Mouse (Mus musculus) MEL (cell line): ENCODE results near the gene Mef2d. TPM values are rescaled to one million over a fixed set of nuclear protein-coding genes. Genes with fewer than 3 reads are reported as not detected.

ENCODE experiments used
- DNase-seq: peaks from one replicate; pipeline ENCODE4 v3.0.0; 2011; ENCODE audit warnings: low read depth, low spot score
- H3K27ac ChIP-seq: 2 replicates; pipeline ENCODE4 v1.5.1; 2012; ENCODE audit warnings: low read depth, mild to moderate bottlenecking, control low read depth, low read length, moderate library complexity; ENCODE audit not compliant: control insufficient read depth
- H3K27me3 ChIP-seq, 2 experiments: fragments of 150-350 bp in 1 of 2; sonication (generic) in 1 of 2; 2 replicates each; pipeline ENCODE4 v1.6.1; 2012; ENCODE audit warnings: low read length in 2 of 2, mild to moderate bottlenecking in 2 of 2, improper control_type of control experiment in 1 of 2, moderate library complexity in 1 of 2; ENCODE audit not compliant: insufficient read depth in 2 of 2, control insufficient read depth in 1 of 2
- H3K36me3 ChIP-seq, 2 experiments: 2 replicates each; pipeline ENCODE4 v1.6.1; 2012 to 2014; ENCODE audit warnings: low read length in 2 of 2, improper control_type of control experiment in 1 of 2, inconsistent platforms in 1 of 2, mild to moderate bottlenecking in 1 of 2; ENCODE audit not compliant: insufficient read depth in 2 of 2, control insufficient read depth in 1 of 2
- H3K4me1 ChIP-seq, 2 experiments: fragments of 150-350 bp in 1 of 2; sonication (generic) in 1 of 2; 2 replicates each; pipeline ENCODE4 v1.6.1; 2012; ENCODE audit warnings: low read length in 2 of 2, improper control_type of control experiment in 1 of 2, mild to moderate bottlenecking in 1 of 2; ENCODE audit not compliant: insufficient read depth in 2 of 2, control insufficient read depth in 1 of 2
- H3K4me3 ChIP-seq, 2 experiments: fragments of 150-350 bp in 1 of 2; sonication (generic) in 1 of 2; 2 replicates each; pipeline ENCODE4 v1.5.1; 2012; ENCODE audit warnings: low read depth in 2 of 2, low read length in 2 of 2, mild to moderate bottlenecking in 2 of 2, moderate library complexity in 2 of 2, control low read depth in 1 of 2, improper control_type of control experiment in 1 of 2; ENCODE audit not compliant: control insufficient read depth in 1 of 2, insufficient read depth in 1 of 2
- H3K79me2 ChIP-seq: 2 replicates; pipeline ENCODE4 v1.6.1; 2012; ENCODE audit warnings: mild to moderate bottlenecking, low read length, moderate library complexity; ENCODE audit not compliant: control insufficient read depth, poor library complexity, insufficient read depth
- H3K9ac ChIP-seq: 2 replicates; pipeline ENCODE4 v1.6.1; 2012; ENCODE audit warnings: low read depth, mild to moderate bottlenecking, control low read depth, low read length, moderate library complexity; ENCODE audit not compliant: control insufficient read depth, poor library complexity, severe bottlenecking
- H3K9me3 ChIP-seq: fragments of 150-350 bp; sonication (generic); replicated peaks from 2 replicates; pipeline ENCODE4 v1.6.1; 2012; ENCODE audit warnings: mild to moderate bottlenecking, low read length, improper control_type of control experiment, moderate library complexity; ENCODE audit not compliant: insufficient read depth
- CHD1 ChIP-seq: IDR thresholded peaks from 2 replicates; pipeline ENCODE4 v1.6.1; 2012; ENCODE audit warnings: low read depth, mild to moderate bottlenecking, inconsistent platforms, low read length, improper control_type of control experiment
- E2F4 ChIP-seq: IDR thresholded peaks from 2 replicates; pipeline ENCODE4 v1.6.1; 2011; ENCODE audit warnings: low read depth, low read length, improper control_type of control experiment, borderline replicate concordance
- EP300 ChIP-seq, 2 experiments: IDR thresholded peaks; 2 replicates each; pipeline ENCODE4 v1.6.1; 2011; ENCODE audit warnings: improper control_type of control experiment in 2 of 2, low read length in 2 of 2, low read depth in 1 of 2, mild to moderate bottlenecking in 1 of 2
- ETS1 ChIP-seq: IDR thresholded peaks from 2 replicates; pipeline ENCODE4 v1.6.1; 2012; ENCODE audit warnings: low read depth, mild to moderate bottlenecking, inconsistent platforms, low read length, improper control_type of control experiment, moderate library complexity
- GABPA ChIP-seq: IDR thresholded peaks from 2 replicates; pipeline ENCODE4 v1.6.1; 2012; ENCODE audit warnings: low read depth, mild to moderate bottlenecking, inconsistent platforms, low read length, improper control_type of control experiment, moderate library complexity
- GATA1 ChIP-seq: IDR thresholded peaks from 2 replicates; pipeline ENCODE4 v1.6.1; 2011; ENCODE audit warnings: low read depth, low read length, improper control_type of control experiment
- KAT2A ChIP-seq: conservative IDR thresholded peaks from 2 replicates; pipeline ENCODE4 v1.6.1; 2012; ENCODE audit warnings: low read depth, low read length, improper control_type of control experiment, inconsistent platforms
- MAX ChIP-seq: IDR thresholded peaks from 2 replicates; pipeline ENCODE4 v1.6.1; 2011; ENCODE audit warnings: low read length, improper control_type of control experiment
- MAZ ChIP-seq: IDR thresholded peaks from 2 replicates; pipeline ENCODE4 v1.6.1; 2012; ENCODE audit warnings: low read depth, mild to moderate bottlenecking, inconsistent platforms, low read length, improper control_type of control experiment
- MEF2A ChIP-seq: IDR thresholded peaks from 2 replicates; pipeline ENCODE4 v1.6.1; 2014; ENCODE audit warnings: low read depth, mild to moderate bottlenecking, inconsistent platforms, low read length, improper control_type of control experiment; ENCODE audit not compliant: poor library complexity, insufficient replicate concordance, severe bottlenecking; ENCODE audit errors: extremely low read depth
- MXI1 ChIP-seq: IDR thresholded peaks from 2 replicates; pipeline ENCODE4 v1.6.1; 2011; ENCODE audit warnings: mild to moderate bottlenecking, low read depth, low read length, improper control_type of control experiment
- MYB ChIP-seq: IDR thresholded peaks from 2 replicates; pipeline ENCODE4 v1.6.1; 2011; ENCODE audit warnings: mild to moderate bottlenecking, low read depth, low read length, improper control_type of control experiment
- MYC ChIP-seq: IDR thresholded peaks from 2 replicates; pipeline ENCODE4 v1.6.1; 2011; ENCODE audit warnings: low read depth, mild to moderate bottlenecking, low read length, improper control_type of control experiment, moderate library complexity
- NELFE ChIP-seq: IDR thresholded peaks from 2 replicates; pipeline ENCODE4 v1.6.1; 2011; ENCODE audit warnings: low read depth, low read length, improper control_type of control experiment
- NRF1 ChIP-seq: IDR thresholded peaks from 2 replicates; pipeline ENCODE4 v1.6.1; 2014; ENCODE audit warnings: low read depth, mild to moderate bottlenecking, inconsistent platforms, low read length, improper control_type of control experiment, moderate library complexity; ENCODE audit not compliant: poor library complexity, insufficient read depth, severe bottlenecking
- POLR2A ChIP-seq, 2 experiments: IDR thresholded peaks; 2 replicates each; pipeline ENCODE4 v1.6.1; 2011 to 2012; ENCODE audit warnings: low read length in 2 of 2, mild to moderate bottlenecking in 2 of 2, control low read depth in 1 of 2, improper control_type of control experiment in 1 of 2, low read depth in 1 of 2, moderate library complexity in 1 of 2; ENCODE audit not compliant: control insufficient read depth in 1 of 2, insufficient read depth in 1 of 2, poor library complexity in 1 of 2
- POLR2AphosphoS2 ChIP-seq: IDR thresholded peaks from 2 replicates; pipeline ENCODE4 v1.6.1; 2011; ENCODE audit warnings: low read length, improper control_type of control experiment
- POLR2AphosphoS5 ChIP-seq: IDR thresholded peaks from 2 replicates; pipeline ENCODE4 v1.6.1; 2012; ENCODE audit warnings: low read depth, borderline replicate concordance, mild to moderate bottlenecking, inconsistent platforms, low read length, moderate library complexity, mixed read lengths
- RAD21 ChIP-seq: IDR thresholded peaks from 2 replicates; pipeline ENCODE4 v1.6.1; 2011; ENCODE audit warnings: mild to moderate bottlenecking, low read depth, low read length, improper control_type of control experiment
- SMC3 ChIP-seq: IDR thresholded peaks from 2 replicates; pipeline ENCODE4 v1.6.1; 2011; ENCODE audit warnings: low read depth, low read length, improper control_type of control experiment
- TCF12 ChIP-seq: IDR thresholded peaks from 2 replicates; pipeline ENCODE4 v1.6.1; 2014; ENCODE audit warnings: low read depth, mild to moderate bottlenecking, inconsistent platforms, low read length, improper control_type of control experiment, moderate library complexity
- UBTF ChIP-seq: IDR thresholded peaks from 2 replicates; pipeline ENCODE4 v1.6.1; 2012; ENCODE audit warnings: low read depth, mild to moderate bottlenecking, inconsistent platforms, low read length, improper control_type of control experiment, moderate library complexity, borderline replicate concordance; ENCODE audit not compliant: insufficient read depth
- ZKSCAN1 ChIP-seq: IDR thresholded peaks from 2 replicates; pipeline ENCODE4 v1.6.1; 2012; ENCODE audit warnings: low read depth, mild to moderate bottlenecking, inconsistent platforms, low read length, improper control_type of control experiment, moderate library complexity
- polyA plus RNA-seq, 2 experiments: library from polyadenylated mRNA; stranded (reverse) in 1 of 2; unstranded in 1 of 2; fragments of >175 nt in 1 of 2; fragments of >200 nt in 1 of 2; gene quantifications; 2 replicates each; pipeline versions ENCODE4 v1.2.1 to v1.2.4; 2012; ENCODE audit warnings: low replicate concordance in 2 of 2, low read depth in 1 of 2; ENCODE audit not compliant: insufficient read length in 2 of 2, insufficient read depth in 1 of 2, missing spikeins in 1 of 2
- total RNA-seq: library from RNA; depleted of rRNA; stranded (reverse); fragments of 300-350 nt; gene quantifications from 2 replicates; pipeline ENCODE4 v1.2.3, GENCODE M21; 2012

Gene Mef2d
- total and polyA plus RNA-seq, 3 experiments, result 16.9 to 117 (median 71.4) TPM

- no peak overlapping the region for H3K27ac ChIP-seq
- no peak overlapping the region for H3K9ac ChIP-seq
- no peaks in the 10 kb centered on the region for H3K9me3 ChIP-seq
- peaks cover 0 to 9% of the 10 kb centered on the region in 2 experiments; a peak in 2 of 4 replicates for H3K36me3 ChIP-seq
- no peaks in the 10 kb centered on the region for H3K79me2 ChIP-seq
- DNase-seq, result peak; percentile 46
- H3K4me1 ChIP-seq, result peaks cover 2 to 13% of the 10 kb centered on the region in 2 experiments; a peak in 3 of 4 replicates
- TF ChIP-seq MXI1, result no peak
- peak; percentile 12 to 41; a peak in 2 of 4 replicates for TF ChIP-seq EP300 (IDR thresholded peaks at IDR 0.05; ENCODE audit: low read depth in 1 of 2, low read length in 2 of 2)
- peak; percentile 48; the same call in 1 of the 2 replicates for TF ChIP-seq TCF12
- peak; percentile 77 for TF ChIP-seq GATA1
- no peak overlapping the region for H3K4me3 ChIP-seq
- H3K27me3 ChIP-seq, result peaks cover 5 to 11% of the 10 kb centered on the region in 2 experiments
Measured at GRCm38 (mm10) chr3:88213019-88213418, 70.8 kb downstream of the Mef2d start.

- TF ChIP-seq MXI1 (no peak), ETS1 (no peak), MYC (no peak), POLR2AphosphoS2 (no peak), CHD1 (no peak)
- no peak overlapping the region for H3K27ac ChIP-seq
- no peak overlapping the region for H3K9ac ChIP-seq
- H3K36me3 ChIP-seq, result peaks cover 0 to 9% of the 10 kb centered on the region in 2 experiments; a peak in 2 of 4 replicates
- no peaks in the 10 kb centered on the region for H3K9me3 ChIP-seq
- H3K79me2 ChIP-seq, result no peaks in the 10 kb centered on the region
- DNase-seq, result no peak
- H3K27me3 ChIP-seq, result peaks cover 4 to 7% of the 10 kb centered on the region in 2 experiments
- peaks cover 2 to 13% of the 10 kb centered on the region in 2 experiments; a peak in 3 of 4 replicates for H3K4me1 ChIP-seq
- no peak overlapping the region for H3K4me3 ChIP-seq
Measured at GRCm38 (mm10) chr3:88214197-88214938, 72.2 kb downstream of the Mef2d start.

- Histone ChIP-seq H3K79me2 (no peaks in the 10 kb centered on the region), H3K9ac (no peak overlapping the region), H3K4me1 (peaks cover 2 to 13% of the 10 kb centered on the region in 2 experiments; a peak in 3 of 4 replicates), H3K27me3 (peaks cover 4 to 7% of the 10 kb centered on the region in 2 experiments), H3K27ac (no peak overlapping the region), H3K9me3 (no peaks in the 10 kb centered on the region), H3K36me3 (peaks cover 0 to 9% of the 10 kb centered on the region in 2 experiments; a peak in 2 of 4 replicates), H3K4me3 (no peak overlapping the region)
- DNase-seq, result no peak
- TF ChIP-seq KAT2A (no peak), E2F4 (no peak), MXI1 (no peak), CHD1 (no peak), MAX (no peak), POLR2A (IDR thresholded peaks at IDR 0.05; ENCODE audit: control insufficient read depth in 1 of 2, insufficient read depth in 1 of 2, low read depth in 1 of 2, low read length in 2 of 2, poor library complexity in 1 of 2) (no peak), SMC3 (no peak), MYB (no peak), POLR2AphosphoS5 (no peak), GABPA (no peak), NELFE (no peak), UBTF (no peak), MAZ (no peak), GATA1 (no peak), ETS1 (no peak), MEF2A (no peak), NRF1 (no peak), RAD21 (no peak), ZKSCAN1 (no peak)
Measured at GRCm38 (mm10) chr3:88214971-88215552, 72.9 kb downstream of the Mef2d start.
